In the genomic region with DNA sequence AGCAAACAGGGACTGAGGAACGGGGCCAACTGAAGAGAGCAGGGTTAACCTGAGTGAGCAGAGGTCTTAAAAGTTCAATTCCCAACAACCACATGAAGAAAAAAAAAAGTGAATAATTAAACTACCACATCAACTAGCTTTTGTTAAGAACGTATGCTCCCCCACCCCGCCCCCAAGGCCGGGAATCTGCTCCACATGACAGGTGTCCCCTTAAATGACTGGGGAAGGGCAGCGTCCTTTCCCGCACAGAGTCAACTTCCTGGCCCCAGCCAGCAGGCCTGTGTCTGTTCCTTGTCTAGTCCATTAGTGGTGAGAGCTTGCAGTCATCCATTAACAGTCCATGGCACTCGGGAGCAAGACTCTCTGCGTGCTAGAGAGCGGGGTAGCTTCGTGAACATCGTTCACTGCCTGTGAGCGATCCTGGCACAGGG, we compare ENCODE assay signal across 18 mouse cellular contexts. TPM values are rescaled to one million over a fixed set of nuclear protein-coding genes. Genes with fewer than 3 reads are reported as not detected.
A peak's percentile ranks its signal among the peaks of the same experiment; 100 is the strongest.
DNase-seq lines count a peak whose midpoint lies in the region; TF ChIP-seq lines count a peak whose summit lies in the region.
"Had no signal": no experiment of that assay in that cellular context is flagged by ENCODE, and none has a peak within 500 bp of the region (broad histone marks: within the 10 kb centered on the region; RNA-seq: fewer than 3 reads in every experiment).

No protein-coding gene starts in this region.

- H3K4me1 ChIP-seq in liver, adult 2 months (ENCODE audit: control insufficient read depth, insufficient read depth, low read length), result peaks cover 23% of the 10 kb centered on the region
- H3K4me1 ChIP-seq in ES-E14 (ENCODE audit: control insufficient read depth in 2 of 2, insufficient read depth in 2 of 2, low read length in 2 of 2, poor library complexity in 1 of 2), result peaks cover 0 to 23% of the 10 kb centered on the region in 2 experiments; a peak in 2 of 4 replicates

- peak; percentile 59 for DNase-seq in liver, adult 2 months (ENCODE audit: extremely low read depth, low read depth, low spot score)
- no peak for DNase-seq in liver
- DNase-seq in ES-E14 (ENCODE audit: low read depth, low spot score), result no peak
- DNase-seq in kidney, adult 18-20 months, result peak; percentile 58
- DNase-seq in kidney, postnatal 14 days, result peak; percentile 45
- no peak for DNase-seq in lung, adult 18-20 months
- no peak for DNase-seq in urinary bladder, adult 2 months (ENCODE audit: low spot score)
- DNase-seq: cerebellum, adult 11 months; liver, embryonic 13.5 days; lung, postnatal 10 days had no signal

- H3K9me3 ChIP-seq in ES-E14 (ENCODE audit: control insufficient read depth, insufficient read depth, low read depth, low read length), result no peaks in the 10 kb centered on the region
- H3K9me3 ChIP-seq: forebrain, embryonic 15.5 days; G1E; heart, embryonic 15.5 days; limb, embryonic 10.5 days; megakaryocyte, embryonic 14.5 days; midbrain, embryonic 15.5 days had no signal

- H3K36me3 ChIP-seq in liver, adult 2 months (ENCODE audit: control insufficient read depth, insufficient read depth, low read length), result no peaks in the 10 kb centered on the region
- no peaks in the 10 kb centered on the region for H3K36me3 ChIP-seq in ES-E14 (ENCODE audit: control insufficient read depth, insufficient read depth, low read length, poor library complexity, severe bottlenecking)
- H3K36me3 ChIP-seq: heart, embryonic 15.5 days; midbrain, embryonic 15.5 days had no signal

- no peaks in the 10 kb centered on the region for H3K27me3 ChIP-seq in liver, adult 2 months (ENCODE audit: control insufficient read depth, insufficient read depth, low read length)
- H3K27me3 ChIP-seq: forebrain, embryonic 15.5 days; heart, embryonic 15.5 days; liver, embryonic 13.5 days; megakaryocyte, embryonic 14.5 days; midbrain, embryonic 15.5 days had no signal

- H3K27ac ChIP-seq in liver, adult 2 months (replicated peaks; ENCODE audit: insufficient read depth, low read depth, low read length), result 0 out of 2 replicates have a peak overlapping the region, but pooled peaks have one; percentile 1
- H3K27ac ChIP-seq in ES-E14 (ENCODE audit: insufficient read depth, low read depth, low read length, poor library complexity, severe bottlenecking), result peak overlapping the region; percentile 26; the same call in 1 of the 2 replicates
- H3K27ac ChIP-seq: forebrain, embryonic 15.5 days; heart, embryonic 15.5 days; hindbrain, embryonic 10.5 days; left cerebral cortex, adult 2 months; limb, embryonic 10.5 days; liver, embryonic 13.5 days; midbrain, embryonic 15.5 days had no signal

- WGBS in liver, adult 2 months, result 41% methylated on average over 12 of the region's 12 CpGs

- no peak overlapping the region for H3K4me3 ChIP-seq in liver, adult 2 months (ENCODE audit: insufficient read depth, low read depth, low read length)
- H3K4me3 ChIP-seq in ES-E14 (ENCODE audit: insufficient read depth in 1 of 2, low read depth in 1 of 2, low read length in 2 of 2, poor library complexity in 1 of 2, severe bottlenecking in 1 of 2), result no peak overlapping the region; a peak in 1 of 4 replicates
- H3K4me3 ChIP-seq: forebrain, embryonic 15.5 days; heart, embryonic 15.5 days; hindbrain, embryonic 10.5 days; left cerebral cortex, adult 2 months; limb, embryonic 10.5 days; liver, embryonic 13.5 days; megakaryocyte, embryonic 14.5 days; midbrain, embryonic 15.5 days had no signal

- no peak overlapping the region for H3K9ac ChIP-seq in liver, adult 2 months (ENCODE audit: low read depth, low read length)
- H3K9ac ChIP-seq in ES-E14 (ENCODE audit: insufficient read depth, low read depth, low read length, poor library complexity, severe bottlenecking), result peak overlapping the region; percentile 44; the same call in 1 of the 2 replicates
- H3K9ac ChIP-seq: forebrain, embryonic 15.5 days; heart, embryonic 15.5 days; liver, embryonic 13.5 days; midbrain, embryonic 15.5 days had no signal

- TF ChIP-seq CTCF in liver, adult 2 months (IDR thresholded peaks at IDR 0.05; ENCODE audit: low read depth, low read length), result no peak

- in situ Hi-C loops in ES-E14 (cut with MboI; ENCODE audit: low sequenced_read_pairs in 2 of 2, unreplicated experiment in 2 of 2), result loop anchor here in 1 of 2 experiments (25.0 kb wide), 1 partner anchor 176 kb away; no protein-coding TSS in a partner anchor

- TF ChIP-seq POLR2A in liver, adult 2 months (IDR thresholded peaks at IDR 0.05; ENCODE audit: extremely low read depth, insufficient read depth, low read length), result no peak

- H3K79me2 ChIP-seq in liver, adult 2 months (ENCODE audit: control insufficient read depth, insufficient read depth, low read length), result peaks cover 41% of the 10 kb centered on the region; the same call in 1 of the 2 replicates

TF ChIP-seq in ES-E14, 5 proteins besides CTCF, POLR2A, EP300 and RAD21:
- TF ChIP-seq MAFK (IDR thresholded peaks at IDR 0.05; ENCODE audit: insufficient read depth, low read depth, low read length) (no peak), ZNF384 (IDR thresholded peaks at IDR 0.05; ENCODE audit: low read depth, low read length) (0 out of 2 replicates have a peak, but pooled peaks have one; percentile 8)

RNA-seq across cellular contexts. Expression of gene Pitpnc1, which starts 7.2 kb away (rescaled TPM):
- total RNA-seq in liver, adult 2 months (2014; rRNA removed), result 9.4 and 10.5 TPM in 2 replicates
- polyA plus RNA-seq in liver, adult 2 months (2012; rRNA removed), result 3.5 and 4.1 TPM in 2 replicates
- 37.3 and 42.9 TPM in 2 replicates for total RNA-seq in ES-E14 (2012; rRNA removed)
- polyA plus RNA-seq in urinary bladder, adult 2 months (2012; rRNA removed), result 9.1 TPM in 2 replicates

RNA-seq across cellular contexts. Expression of gene Psmd12, which starts 16.0 kb away (rescaled TPM):
- 53.5 and 54.7 TPM in 2 replicates for total RNA-seq in liver, adult 2 months (2014; rRNA removed)
- 14.5 and 15.9 TPM in 2 replicates for polyA plus RNA-seq in liver, adult 2 months (2012; rRNA removed)
- 72.7 and 140 TPM in 2 replicates for total RNA-seq in ES-E14 (2012; rRNA removed)
- 69.8 and 80.2 TPM in 2 replicates for polyA plus RNA-seq in urinary bladder, adult 2 months (2012; rRNA removed)

Comparison
In these comparisons a context has a peak if more than half of its experiments do, and no peak if none do; other contexts are left out.
1. DNase-seq: peak in liver, adult 2 months (single experiment), kidney, adult 18-20 months (single experiment) and kidney, postnatal 14 days (single experiment); none in liver (single experiment), ES-E14 (single experiment), lung, adult 18-20 months (0 of 2) and urinary bladder, adult 2 months (single experiment).